Mouse (Mus musculus): ENCODE data around the gene Tmem211. TPM values are rescaled to one million over a fixed set of nuclear protein-coding genes. Genes with fewer than 3 reads are reported as not detected.

The Tmem211 gene
- total RNA-seq, 1 experiment = 0.22 TPM

GRCm38 (mm10) chr5:113217076-113217475, 9.6 kb upstream of the Tmem211 start:
- H3K36me3 ChIP-seq (ENCODE audit: control insufficient read depth, insufficient read depth, low read length, poor library complexity, severe bottlenecking) = no peaks in the 10 kb centered on the region
- no peak overlapping the region for H3K9ac ChIP-seq (ENCODE audit: insufficient read depth, low read depth, low read length, poor library complexity, severe bottlenecking)
- H3K4me1 ChIP-seq (ENCODE audit: control insufficient read depth in 2 of 2, insufficient read depth in 2 of 2, low read length in 2 of 2, poor library complexity in 1 of 2) = no peaks in the 10 kb centered on the region; a peak in 1 of 4 replicates
- no peak overlapping the region for H3K27ac ChIP-seq (ENCODE audit: insufficient read depth, low read depth, low read length, poor library complexity, severe bottlenecking)
- in situ Hi-C loops (cut with MboI; ENCODE audit: low sequenced_read_pairs in 2 of 2, unreplicated experiment in 2 of 2) = no loop called here
- TF ChIP-seq ZNF384 (IDR thresholded peaks at IDR 0.05; ENCODE audit: low read depth, low read length) = no peak
- no peak for TF ChIP-seq ZC3H11A (IDR thresholded peaks at IDR 0.05; ENCODE audit: borderline replicate concordance, low read depth, low read length)
- no peak for TF ChIP-seq MAFK (IDR thresholded peaks at IDR 0.05; ENCODE audit: insufficient read depth, low read depth, low read length)
- no peak for TF ChIP-seq CHD2 (IDR thresholded peaks at IDR 0.05; ENCODE audit: low read depth, low read length)
- TF ChIP-seq HCFC1 (IDR thresholded peaks at IDR 0.05; ENCODE audit: borderline replicate concordance, insufficient read depth, low read length) = no peak
- H3K9me3 ChIP-seq (ENCODE audit: control insufficient read depth, insufficient read depth, low read depth, low read length) = no peaks in the 10 kb centered on the region
- H3K4me3 ChIP-seq (ENCODE audit: insufficient read depth in 1 of 2, low read depth in 1 of 2, low read length in 2 of 2, poor library complexity in 1 of 2, severe bottlenecking in 1 of 2) = no peak overlapping the region
- DNase-seq (ENCODE audit: low read depth, low spot score) = no peak

- no peaks in the 10 kb centered on the region for H3K9me3 ChIP-seq (ENCODE audit: control insufficient read depth, insufficient read depth, low read depth, low read length)
- H3K9ac ChIP-seq (ENCODE audit: insufficient read depth, low read depth, low read length, poor library complexity, severe bottlenecking) = no peak overlapping the region
- no peak for TF ChIP-seq ZC3H11A (IDR thresholded peaks at IDR 0.05; ENCODE audit: borderline replicate concordance, low read depth, low read length)
- TF ChIP-seq HCFC1 (IDR thresholded peaks at IDR 0.05; ENCODE audit: borderline replicate concordance, insufficient read depth, low read length) = no peak
- no peak for TF ChIP-seq MAFK (IDR thresholded peaks at IDR 0.05; ENCODE audit: insufficient read depth, low read depth, low read length)
- no peak for TF ChIP-seq CHD2 (IDR thresholded peaks at IDR 0.05; ENCODE audit: low read depth, low read length)
- TF ChIP-seq ZNF384 (IDR thresholded peaks at IDR 0.05; ENCODE audit: low read depth, low read length) = no peak
- in situ Hi-C loops (cut with MboI; ENCODE audit: low sequenced_read_pairs in 2 of 2, unreplicated experiment in 2 of 2) = no loop called here
- H3K4me3 ChIP-seq (ENCODE audit: insufficient read depth in 1 of 2, low read depth in 1 of 2, low read length in 2 of 2, poor library complexity in 1 of 2, severe bottlenecking in 1 of 2) = no peak overlapping the region
- H3K36me3 ChIP-seq (ENCODE audit: control insufficient read depth, insufficient read depth, low read length, poor library complexity, severe bottlenecking) = no peaks in the 10 kb centered on the region
- no peak for DNase-seq (ENCODE audit: low read depth, low spot score)
- no peaks in the 10 kb centered on the region; a peak in 2 of 4 replicates for H3K4me1 ChIP-seq (ENCODE audit: control insufficient read depth in 2 of 2, insufficient read depth in 2 of 2, low read length in 2 of 2, poor library complexity in 1 of 2)
- no peak overlapping the region for H3K27ac ChIP-seq (ENCODE audit: insufficient read depth, low read depth, low read length, poor library complexity, severe bottlenecking)
These were observed 8.0 kb upstream of the Tmem211 start for GRCm38 (mm10) chr5:113218617-113219235.

- Histone ChIP-seq H3K4me3 (ENCODE audit: insufficient read depth in 1 of 2, low read depth in 1 of 2, low read length in 2 of 2, poor library complexity in 1 of 2, severe bottlenecking in 1 of 2) (no peak overlapping the region), H3K27ac (ENCODE audit: insufficient read depth, low read depth, low read length, poor library complexity, severe bottlenecking) (no peak overlapping the region), H3K9ac (ENCODE audit: insufficient read depth, low read depth, low read length, poor library complexity, severe bottlenecking) (no peak overlapping the region), H3K36me3 (ENCODE audit: control insufficient read depth, insufficient read depth, low read length, poor library complexity, severe bottlenecking) (no peaks in the 10 kb centered on the region), H3K4me1 (ENCODE audit: control insufficient read depth in 2 of 2, insufficient read depth in 2 of 2, low read length in 2 of 2, poor library complexity in 1 of 2) (peaks cover 0 to 2% of the 10 kb centered on the region in 2 experiments; a peak in 2 of 4 replicates), H3K9me3 (ENCODE audit: control insufficient read depth, insufficient read depth, low read depth, low read length) (no peaks in the 10 kb centered on the region)
- DNase-seq (ENCODE audit: low read depth, low spot score) = no peak
- in situ Hi-C loops (cut with MboI; ENCODE audit: low sequenced_read_pairs in 2 of 2, unreplicated experiment in 2 of 2) = no loop called here
- TF ChIP-seq ZC3H11A (IDR thresholded peaks at IDR 0.05; ENCODE audit: borderline replicate concordance, low read depth, low read length) (no peak), MAFK (IDR thresholded peaks at IDR 0.05; ENCODE audit: insufficient read depth, low read depth, low read length) (no peak), CHD2 (IDR thresholded peaks at IDR 0.05; ENCODE audit: low read depth, low read length) (no peak)
These were observed 7.3 kb upstream of the Tmem211 start for GRCm38 (mm10) chr5:113219450-113219849.

GRCm38 (mm10) chr5:113219876-113220275, 6.8 kb upstream of the Tmem211 start:
- H3K4me1 ChIP-seq (ENCODE audit: control insufficient read depth in 2 of 2, insufficient read depth in 2 of 2, low read length in 2 of 2, poor library complexity in 1 of 2) = peaks cover 0 to 4% of the 10 kb centered on the region in 2 experiments; a peak in 2 of 4 replicates
- no peak overlapping the region for H3K9ac ChIP-seq (ENCODE audit: insufficient read depth, low read depth, low read length, poor library complexity, severe bottlenecking)
- no peaks in the 10 kb centered on the region for H3K9me3 ChIP-seq (ENCODE audit: control insufficient read depth, insufficient read depth, low read depth, low read length)
- in situ Hi-C loops (cut with MboI; ENCODE audit: low sequenced_read_pairs in 2 of 2, unreplicated experiment in 2 of 2) = no loop called here
- no peak for DNase-seq (ENCODE audit: low read depth, low spot score)
- TF ChIP-seq HCFC1 (IDR thresholded peaks at IDR 0.05; ENCODE audit: borderline replicate concordance, insufficient read depth, low read length) (no peak), MAFK (IDR thresholded peaks at IDR 0.05; ENCODE audit: insufficient read depth, low read depth, low read length) (no peak), CHD2 (IDR thresholded peaks at IDR 0.05; ENCODE audit: low read depth, low read length) (no peak), ZC3H11A (IDR thresholded peaks at IDR 0.05; ENCODE audit: borderline replicate concordance, low read depth, low read length) (no peak), ZNF384 (IDR thresholded peaks at IDR 0.05; ENCODE audit: low read depth, low read length) (no peak)
- H3K36me3 ChIP-seq (ENCODE audit: control insufficient read depth, insufficient read depth, low read length, poor library complexity, severe bottlenecking) = no peaks in the 10 kb centered on the region
- H3K27ac ChIP-seq (ENCODE audit: insufficient read depth, low read depth, low read length, poor library complexity, severe bottlenecking) = no peak overlapping the region
- H3K4me3 ChIP-seq (ENCODE audit: insufficient read depth in 1 of 2, low read depth in 1 of 2, low read length in 2 of 2, poor library complexity in 1 of 2, severe bottlenecking in 1 of 2) = no peak overlapping the region

All from ES-E14 (cell line).